Mouse (Mus musculus): ENCODE measurements around the gene Olfr884. TPM values are rescaled to one million over a fixed set of nuclear protein-coding genes. Genes with fewer than 3 reads are reported as not detected.

Gene Olfr884
- not detected for polyA plus RNA-seq (2017; shearing (Covaris generic))

DNA sequence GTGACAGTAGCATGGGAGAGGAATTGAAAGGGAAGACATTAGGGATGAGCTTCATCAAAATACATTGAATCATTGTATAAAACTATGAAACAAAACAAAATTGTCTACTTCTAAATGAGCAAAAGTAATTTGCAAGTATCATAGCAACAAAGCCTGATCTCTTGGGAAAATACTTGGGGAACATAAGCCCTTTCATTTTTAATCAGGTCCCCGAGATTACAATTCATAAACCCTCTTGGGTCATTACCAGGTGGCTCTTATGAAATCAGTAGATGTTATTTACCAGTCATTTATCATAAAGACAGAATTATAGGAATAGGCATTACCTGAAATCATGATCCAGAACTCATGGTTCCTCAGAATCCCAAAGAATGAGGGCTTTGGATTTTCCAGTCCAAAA, at the start of gene Olfr884:
TSS of gene Olfr884 (plus strand) at position 301 of the 400 bp plus-strand sequence.

DNA sequence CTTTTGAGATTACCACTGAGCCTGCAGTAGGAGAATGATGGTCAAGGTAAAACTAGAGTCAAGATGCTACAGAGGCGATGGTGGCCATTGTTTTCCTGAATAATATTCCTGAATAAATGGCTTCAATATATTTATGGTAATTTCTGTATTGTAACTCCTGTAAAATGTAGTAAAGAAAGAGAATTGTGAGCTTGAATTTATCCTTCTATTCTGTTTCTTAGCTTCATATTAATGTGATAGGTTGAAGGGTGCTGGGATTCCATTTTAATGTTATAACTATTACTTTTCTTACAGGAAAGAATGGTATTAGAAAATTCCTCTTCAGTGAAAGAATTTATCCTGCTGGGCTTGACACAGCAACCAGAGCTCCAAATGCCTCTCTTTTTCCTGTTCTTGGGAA, 20.8 kb upstream of the Olfr884 start, which contains the start of gene Olfr883:
TSS of gene Olfr883 (plus strand) at position 301 of the 400 bp plus-strand sequence.

DNA sequence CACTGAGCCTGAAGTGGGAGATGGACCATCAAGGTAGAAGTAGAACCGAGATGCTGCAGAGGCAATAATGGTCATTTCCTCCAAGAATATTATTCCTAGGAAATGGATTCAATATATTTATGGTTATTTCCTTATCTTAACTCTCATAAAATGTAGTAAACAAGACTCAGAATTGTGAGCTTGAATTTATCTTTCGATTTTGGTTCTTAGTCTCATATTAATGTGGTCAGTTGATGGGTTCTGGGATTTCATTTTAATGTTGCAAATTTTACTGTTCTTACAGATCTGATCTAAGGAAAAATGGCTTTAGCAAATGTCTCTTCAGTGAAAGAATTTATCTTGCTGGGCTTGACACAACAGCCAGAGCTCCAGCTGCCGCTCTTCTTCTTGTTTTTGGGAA, 14.7 kb downstream of the Olfr884 start, which contains the start of gene Olfr885:
TSS of gene Olfr885 (plus strand) at position 301 of the 400 bp plus-strand sequence.

DNA sequence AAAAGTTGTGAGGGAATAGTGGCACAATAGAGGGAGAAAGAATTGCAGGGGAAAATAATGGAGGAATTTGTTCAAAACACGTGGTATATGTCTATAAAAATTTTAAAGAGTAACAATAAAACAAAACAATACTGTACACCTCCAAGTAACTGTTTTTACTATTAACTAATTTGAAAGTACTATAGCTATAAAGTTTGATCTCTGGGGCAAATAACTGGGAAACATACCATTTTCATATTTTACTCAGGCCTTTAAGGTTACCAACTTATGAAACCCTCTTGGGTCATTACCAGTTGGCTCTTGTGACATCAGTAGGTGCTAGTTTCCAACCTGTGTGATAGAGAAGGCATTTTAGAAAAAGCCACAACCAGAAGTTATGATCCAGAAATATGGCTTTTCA, 37.4 kb downstream of the Olfr884 start, which contains the start of gene Olfr887:
TSS of gene Olfr887 (plus strand) at position 301 of the 400 bp plus-strand sequence.

Other genes with a start within 250 kb of the Olfr884 start
- 1 to 10 TPM in 1 of 2 experiments, under 1 TPM in 1; 0.17 to 1.7 TPM for gene Olfr876, start 243.5 kb upstream of the Olfr884 start, polyA plus RNA-seq (2017; shearing (Covaris generic))
- under 1 TPM; 0.13 to 0.89 TPM for gene Olfr877, start 192.3 kb upstream of the Olfr884 start, polyA plus RNA-seq (2017; shearing (Covaris generic))
- under 1 TPM in 1 of 2 experiments, not detected in 1; 0.76 TPM for gene Olfr145, start 149.8 kb upstream of the Olfr884 start, polyA plus RNA-seq (2017; shearing (Covaris generic))
- 1 to 10 TPM in 1 of 2 experiments, under 1 TPM in 1; 0.12 to 1.7 TPM for gene Olfr878, start 128.7 kb upstream of the Olfr884 start, polyA plus RNA-seq (2017; shearing (Covaris generic))
- under 1 TPM; 0.40 to 0.48 TPM for gene Olfr881, start 54.7 kb upstream of the Olfr884 start, polyA plus RNA-seq (2017; shearing (Covaris generic))
- gene Olfr883, start 20.7 kb upstream of the Olfr884 start, polyA plus RNA-seq (2017; shearing (Covaris generic)): not detected
- gene Olfr885, start 14.8 kb downstream of the Olfr884 start, polyA plus RNA-seq (2017; shearing (Covaris generic)): not detected
- gene Olfr887, start 37.5 kb downstream of the Olfr884 start, polyA plus RNA-seq (2017; shearing (Covaris generic)): under 1 TPM; 0.05 to 0.07 TPM
- gene Olfr888, start 61.6 kb downstream of the Olfr884 start, polyA plus RNA-seq (2017; shearing (Covaris generic)): not detected
- 1 to 10 TPM in 1 of 2 experiments, under 1 TPM in 1; 0.12 to 1.2 TPM for gene Olfr889, start 68.6 kb downstream of the Olfr884 start, polyA plus RNA-seq (2017; shearing (Covaris generic))
- gene Olfr890, start 96.0 kb downstream of the Olfr884 start, polyA plus RNA-seq (2017; shearing (Covaris generic)): 1 to 10 TPM in 1 of 2 experiments, not detected in 1; 1.7 TPM
- not detected for gene Olfr891, start 134.3 kb downstream of the Olfr884 start, polyA plus RNA-seq (2017; shearing (Covaris generic))
- not detected for gene Olfr893, start 161.8 kb downstream of the Olfr884 start, polyA plus RNA-seq (2017; shearing (Covaris generic))
- gene Olfr894, start 171.5 kb downstream of the Olfr884 start, polyA plus RNA-seq (2017; shearing (Covaris generic)): not detected
- not detected for gene Olfr143, start 206.2 kb downstream of the Olfr884 start, polyA plus RNA-seq (2017; shearing (Covaris generic))
- gene Olfr895, start 221.3 kb downstream of the Olfr884 start, polyA plus RNA-seq (2017; shearing (Covaris generic)): not detected
- not detected for gene Olfr896-ps1, start 244.6 kb downstream of the Olfr884 start, polyA plus RNA-seq (2017; shearing (Covaris generic))

Measured in inflammation-experienced regulatory T-cells (primary cell).